Mouse (Mus musculus): ENCODE measurements around the gene Olfr1290. TPM values are rescaled to one million over a fixed set of nuclear protein-coding genes. Genes with fewer than 3 reads are reported as not detected.

The Olfr1290 gene
- not detected in 4 replicates for total RNA-seq (2023; ENCODE audit: inconsistent age)

GRCm38 (mm10) chr2:111493729-111494128 lies at the start of gene Olfr1290:
Olfr1290 (minus strand) TSS chr2:111493829.

GRCm38 (mm10) chr2:111540191-111540590 lies 46.6 kb upstream of the Olfr1290 start, which contains the start of gene Olfr1294:
Olfr1294 (minus strand) TSS chr2:111540291.

GRCm38 (mm10) chr2:111524903-111525302 lies 31.3 kb upstream of the Olfr1290 start, which contains the start of gene Olfr1293-ps:
Olfr1293-ps (plus strand) TSS chr2:111525203.

GRCm38 (mm10) chr2:111496880-111497279 lies 3.3 kb upstream of the Olfr1290 start, which contains the start of gene Olfr1291-ps1:
Olfr1291-ps1 (plus strand) TSS chr2:111497180.

GRCm38 (mm10) chr2:111480519-111480918 lies 13.1 kb downstream of the Olfr1290 start, which contains the start of gene Olfr1289:
Olfr1289 (plus strand) TSS chr2:111480819.

GRCm38 (mm10) chr2:111473801-111474200 lies 19.8 kb downstream of the Olfr1290 start, which contains the start of gene Olfr1288:
Olfr1288 (plus strand) TSS chr2:111474101.

GRCm38 (mm10) chr2:111448842-111449241 lies 44.8 kb downstream of the Olfr1290 start, which contains the start of gene Olfr1287:
Olfr1287 (plus strand) TSS chr2:111449142.

Other genes with a start within 250 kb of the Olfr1290 start
- gene Olfr1276, start 239.3 kb downstream of the Olfr1290 start, total RNA-seq (2023; ENCODE audit: inconsistent age): not detected in 4 replicates
- not detected in 4 replicates for gene Olfr1277, start 219.7 kb downstream of the Olfr1290 start, total RNA-seq (2023; ENCODE audit: inconsistent age)
- gene Olfr1278, start 203.7 kb downstream of the Olfr1290 start, total RNA-seq (2023; ENCODE audit: inconsistent age): not detected in 4 replicates
- not detected in 4 replicates for gene Olfr1279, start 193.2 kb downstream of the Olfr1290 start, total RNA-seq (2023; ENCODE audit: inconsistent age)
- not detected in 4 replicates for gene Olfr1280, start 179.8 kb downstream of the Olfr1290 start, total RNA-seq (2023; ENCODE audit: inconsistent age)
- not detected in 4 replicates for gene Olfr1281, start 167.3 kb downstream of the Olfr1290 start, total RNA-seq (2023; ENCODE audit: inconsistent age)
- not detected in 4 replicates for gene Olfr1282, start 157.8 kb downstream of the Olfr1290 start, total RNA-seq (2023; ENCODE audit: inconsistent age)
- not detected in 4 replicates for gene Olfr1283, start 127.0 kb downstream of the Olfr1290 start, total RNA-seq (2023; ENCODE audit: inconsistent age)
- not detected in 4 replicates for gene Olfr1284, start 118.3 kb downstream of the Olfr1290 start, total RNA-seq (2023; ENCODE audit: inconsistent age)
- not detected in 4 replicates for gene Olfr1286, start 70.7 kb downstream of the Olfr1290 start, total RNA-seq (2023; ENCODE audit: inconsistent age)
- gene Olfr1287, start 44.7 kb downstream of the Olfr1290 start, total RNA-seq (2023; ENCODE audit: inconsistent age): not detected in 4 replicates
- gene Olfr1288, start 19.7 kb downstream of the Olfr1290 start, total RNA-seq (2023; ENCODE audit: inconsistent age): not detected in 4 replicates
- not detected in 4 replicates for gene Olfr1289, start 13.0 kb downstream of the Olfr1290 start, total RNA-seq (2023; ENCODE audit: inconsistent age)
- gene Olfr1291-ps1, start 3.4 kb upstream of the Olfr1290 start, total RNA-seq (2023; ENCODE audit: inconsistent age): not detected in 4 replicates
- not detected in 4 replicates for gene Olfr1293-ps, start 31.4 kb upstream of the Olfr1290 start, total RNA-seq (2023; ENCODE audit: inconsistent age)
- gene Olfr1294, start 46.5 kb upstream of the Olfr1290 start, total RNA-seq (2023; ENCODE audit: inconsistent age): not detected in 4 replicates
- not detected in 4 replicates for gene Olfr1295, start 75.9 kb upstream of the Olfr1290 start, total RNA-seq (2023; ENCODE audit: inconsistent age)
- not detected in 4 replicates for gene Olfr1297, start 132.7 kb upstream of the Olfr1290 start, total RNA-seq (2023; ENCODE audit: inconsistent age)
- gene Olfr1298, start 155.4 kb upstream of the Olfr1290 start, total RNA-seq (2023; ENCODE audit: inconsistent age): not detected in 4 replicates
- gene Olfr1299, start 167.6 kb upstream of the Olfr1290 start, total RNA-seq (2023; ENCODE audit: inconsistent age): not detected in 4 replicates